Comparison of ENCODE assay signal across 14 mouse cellular contexts in genomic region chr4:62627331-62627730, GRCm38 (mm10).
A peak's percentile ranks its signal among the peaks of the same experiment; 100 is the strongest.
DNase-seq lines count a peak whose midpoint lies in the region; ATAC-seq and TF ChIP-seq lines count a peak whose summit lies in the region.
"Had no signal": no experiment of that assay in that cellular context is flagged by ENCODE, and none has a peak within 500 bp of the region (broad histone marks: within the 10 kb centered on the region; RNA-seq: fewer than 3 reads in every experiment).

No protein-coding gene starts in this region.

- H3K36me3 ChIP-seq in heart, embryonic 11.5 days (ENCODE audit: control insufficient read depth, insufficient read depth, low read length) = no peaks in the 10 kb centered on the region
- 0 out of 2 replicates have a peak, but pooled peaks cover 3% of the 10 kb centered on the region for H3K36me3 ChIP-seq in intestine, embryonic 16.5 days (ENCODE audit: control insufficient read depth, insufficient read depth, low read length)
- peaks cover 4% of the 10 kb centered on the region; the same call in 1 of the 2 replicates for H3K36me3 ChIP-seq in stomach, postnatal 0 days (ENCODE audit: control insufficient read depth, insufficient read depth, low read length)
- H3K36me3 ChIP-seq: liver, embryonic 12.5 days had no signal

- intact Hi-C loops in left cerebral cortex, postnatal 10 days (cut with DNase I) = no loop called here

- no peak for TF ChIP-seq CTCF in lung, adult 2 months (IDR thresholded peaks at IDR 0.05; ENCODE audit: insufficient read depth, low read length)
- no peak for TF ChIP-seq CTCF in stomach, postnatal 0 days (IDR thresholded peaks at IDR 0.05; ENCODE audit: low read depth)

- WGBS in heart, embryonic 11.5 days (ENCODE audit: insufficient replicate concordance) = 60% methylated on average over 4 of the region's 4 CpGs
- 39% methylated on average over 4 of the region's 4 CpGs for WGBS in lung, adult 2 months
- 47% methylated on average over 4 of the region's 4 CpGs for WGBS in intestine, embryonic 16.5 days
- 47% methylated on average over 4 of the region's 4 CpGs for WGBS in stomach, postnatal 0 days

- TF ChIP-seq POLR2A in lung, adult 2 months (IDR thresholded peaks at IDR 0.05; ENCODE audit: borderline replicate concordance, extremely low read depth, low read depth, low read length) = no peak

- peaks cover 19% of the 10 kb centered on the region; the same call in 1 of the 2 replicates for H3K27me3 ChIP-seq in heart, embryonic 11.5 days (ENCODE audit: control insufficient read depth, insufficient read depth, low read length)
- no peaks in the 10 kb centered on the region for H3K27me3 ChIP-seq in intestine, embryonic 16.5 days (replicated peaks; ENCODE audit: control insufficient read depth, insufficient read depth, low read length)
- no peaks in the 10 kb centered on the region for H3K27me3 ChIP-seq in stomach, postnatal 0 days (ENCODE audit: control insufficient read depth, insufficient read depth, low read length)
- H3K27me3 ChIP-seq: forebrain, embryonic 13.5 days; liver, embryonic 12.5 days had no signal

- peaks cover 44% of the 10 kb centered on the region for H3K4me1 ChIP-seq in heart, embryonic 11.5 days (ENCODE audit: control insufficient read depth, insufficient read depth, low read length)
- peaks cover 33% of the 10 kb centered on the region for H3K4me1 ChIP-seq in lung, adult 2 months (ENCODE audit: control insufficient read depth, insufficient read depth, low read length)
- H3K4me1 ChIP-seq in intestine, embryonic 16.5 days (ENCODE audit: control insufficient read depth, insufficient read depth, low read length) = peaks cover 62% of the 10 kb centered on the region
- H3K4me1 ChIP-seq in stomach, postnatal 0 days (replicated peaks; ENCODE audit: control insufficient read depth, insufficient read depth) = 0 out of 2 replicates have a peak, but pooled peaks cover 2% of the 10 kb centered on the region

- ATAC-seq in heart, embryonic 11.5 days (replicated peaks; ENCODE audit: insufficient number of reproducible peaks, low FRiP score, low TSS enrichment) = no peak
- peak; percentile 31 for ATAC-seq in intestine, embryonic 16.5 days
- peak; percentile 43; the same call in 1 of the 2 replicates for ATAC-seq in stomach, postnatal 0 days (ENCODE audit: low FRiP score, low TSS enrichment)
- ATAC-seq: forebrain, embryonic 13.5 days; liver, embryonic 12.5 days had no signal

- H3K9ac ChIP-seq in heart, embryonic 11.5 days (ENCODE audit: low read depth, low read length) = no peak overlapping the region
- no peak overlapping the region for H3K9ac ChIP-seq in intestine, embryonic 16.5 days (ENCODE audit: low read depth, low read length)
- H3K9ac ChIP-seq in stomach, postnatal 0 days (ENCODE audit: low read length) = no peak overlapping the region
- H3K9ac ChIP-seq: forebrain, embryonic 13.5 days; liver, embryonic 12.5 days had no signal

- H3K9me3 ChIP-seq in heart, embryonic 11.5 days (replicated peaks; ENCODE audit: control insufficient read depth, low read length) = no peaks in the 10 kb centered on the region
- no peaks in the 10 kb centered on the region for H3K9me3 ChIP-seq in intestine, embryonic 16.5 days (ENCODE audit: control insufficient read depth, low read length)
- no peaks in the 10 kb centered on the region for H3K9me3 ChIP-seq in stomach, postnatal 0 days (ENCODE audit: control insufficient read depth, low read length)
- H3K9me3 ChIP-seq: forebrain, embryonic 13.5 days; liver, embryonic 12.5 days had no signal

- no peak for TF ChIP-seq EP300 in stomach, postnatal 0 days (optimal IDR thresholded peaks at IDR 0.05)

- no peak for DNase-seq in heart, adult 18-20 months
- DNase-seq in lung, postnatal 36 days = peak; percentile 49
- DNase-seq in lung, adult 2 months = no peak
- no peak for DNase-seq in stomach, postnatal 0 days (ENCODE audit: low spot score)
- DNase-seq in left cerebral cortex, postnatal 10 days (ENCODE audit: extremely low spot score in 1 of 2, low spot score in 2 of 2) = no peak
- DNase-seq: adrenal gland, adult 2 months; cerebellum, adult 2 months; kidney, postnatal 14 days; left cerebral cortex, postnatal 4 days; retina, postnatal 1 day had no signal

- H3K4me2 ChIP-seq in heart, embryonic 11.5 days = 0 out of 2 replicates have a peak overlapping the region, but pooled peaks have one; percentile 6
- H3K4me2 ChIP-seq in intestine, embryonic 16.5 days (ENCODE audit: low read depth, low read length) = no peak overlapping the region
- no peak overlapping the region for H3K4me2 ChIP-seq in stomach, postnatal 0 days (replicated peaks; ENCODE audit: low read depth)
- H3K4me2 ChIP-seq: forebrain, embryonic 13.5 days; liver, embryonic 12.5 days had no signal

- H3K27ac ChIP-seq in heart, embryonic 11.5 days (ENCODE audit: low read depth, low read length) = 0 out of 2 replicates have a peak overlapping the region, but pooled peaks have one; percentile 16
- H3K27ac ChIP-seq in intestine, embryonic 16.5 days (ENCODE audit: low read length) = peak overlapping the region; percentile 60
- no peak overlapping the region for H3K27ac ChIP-seq in stomach, postnatal 0 days (replicated peaks)
- H3K27ac ChIP-seq: forebrain, embryonic 13.5 days; liver, embryonic 12.5 days had no signal

- H3K4me3 ChIP-seq in heart, embryonic 11.5 days (ENCODE audit: low read depth, low read length) = no peak overlapping the region
- no peak overlapping the region for H3K4me3 ChIP-seq in lung, adult 2 months (replicated peaks; ENCODE audit: extremely low read depth, low read depth, low read length)
- H3K4me3 ChIP-seq in intestine, embryonic 16.5 days (ENCODE audit: low read length) = no peak overlapping the region
- no peak overlapping the region for H3K4me3 ChIP-seq in stomach, postnatal 0 days (ENCODE audit: low read depth, low read length)
- H3K4me3 ChIP-seq: forebrain, embryonic 13.5 days; liver, embryonic 12.5 days had no signal
